Mouse (Mus musculus) adrenal gland, adult 18-20 months (tissue): ENCODE measurements around the gene Epb42. TPM values are rescaled to one million over a fixed set of nuclear protein-coding genes. Genes with fewer than 3 reads are reported as not detected.
A peak's percentile ranks its signal among the peaks of the same experiment; 100 is the strongest.

Experiments used
- DNase-seq, 2 experiments: peaks; one replicate each; pipeline ENCODE4 v3.0.0; 2021 to 2022; ENCODE audit warnings: low spot score in 2 of 2
- microRNA-seq, 2 experiments: library from miRNA; unstranded; fragments of <30 nt; microRNA quantifications; one replicate each; pipeline ENCODE4 v1.2.0; 2021; ENCODE audit warnings: borderline number of aligned reads in 2 of 2
- total RNA-seq, 2 experiments: library from RNA; stranded (reverse); gene quantifications; 1 replicate in 1 of 2; 2 replicates in 1 of 2; pipeline ENCODE4 v1.2.3; 2021

The Epb42 gene
- total RNA-seq, 2 experiments from 2014 or later, result 0.22 TPM; not detected in 1

DNA sequence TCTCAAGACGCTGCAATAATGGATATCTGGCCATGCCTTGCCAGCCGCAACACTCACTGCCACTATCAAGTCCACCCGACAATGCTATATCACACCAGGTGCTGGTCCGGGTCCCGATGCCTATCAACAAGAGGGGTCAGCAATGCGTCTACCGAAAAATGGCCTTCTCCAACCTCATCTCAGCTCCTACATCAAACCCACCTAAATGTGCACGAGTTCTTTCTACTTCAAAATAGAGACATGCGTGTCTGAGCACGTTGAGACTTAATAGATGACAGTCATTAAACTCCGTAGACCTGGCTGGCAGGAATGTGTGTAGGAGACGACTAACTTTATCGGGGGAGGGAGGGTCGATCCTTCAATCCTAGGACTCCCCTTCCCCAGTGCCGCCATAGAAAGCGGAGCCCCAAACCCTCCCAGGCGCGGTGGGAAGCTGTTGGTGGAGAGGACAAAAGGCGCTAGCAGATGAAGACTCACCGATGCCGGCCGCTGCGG is 66.8 kb downstream of the Epb42 start:
- peak; percentile 21 to 39 for DNase-seq

Small RNA genes lying within 50 kb of the gene (microRNA-seq; reads per million reads assigned to microRNA genes)
- 0 reads per million in 2 experiments for gene Gm44325

Other genes starting within 250 kb of the Epb42 start
- 10 to 100 TPM; 12.7 to 13.0 TPM for gene Cdan1, start 186.9 kb downstream of the Epb42 start, total RNA-seq
- 10 to 100 TPM; 11.1 to 12.3 TPM for gene Ttbk2, start 186.5 kb downstream of the Epb42 start, total RNA-seq
- gene Ubr1, start 66.4 kb downstream of the Epb42 start, total RNA-seq, result 10 to 100 TPM; 24.8 to 27.3 TPM
- 10 to 100 TPM in 1 of 2 experiments, 1 to 10 TPM in 1; 9.3 to 23.0 TPM for gene Tmem62, start 60.1 kb downstream of the Epb42 start, total RNA-seq
- 10 to 100 TPM; 45.5 to 46.0 TPM for gene Ccndbp1, start 28.7 kb downstream of the Epb42 start, total RNA-seq
- not detected for gene Tgm5, start 48.8 kb upstream of the Epb42 start, total RNA-seq
- gene Tgm7, start 72.7 kb upstream of the Epb42 start, total RNA-seq, result not detected
- 10 to 100 TPM; 16.1 to 19.3 TPM for gene Adal, start 103.4 kb upstream of the Epb42 start, total RNA-seq
- 1 to 10 TPM; 8.5 to 9.2 TPM for gene Lcmt2, start 103.6 kb upstream of the Epb42 start, total RNA-seq
- 10 to 100 TPM; 44.7 to 45.0 TPM for gene Tubgcp4, start 133.6 kb upstream of the Epb42 start, total RNA-seq
- gene Zscan29, start 134.1 kb upstream of the Epb42 start, total RNA-seq, result 10 to 100 TPM; 16.4 to 19.8 TPM
- gene Trp53bp1, start 234.3 kb upstream of the Epb42 start, total RNA-seq, result 10 to 100 TPM; 61.6 to 69.8 TPM